38 mouse cellular contexts compared by ENCODE assay signal in the genomic region with DNA sequence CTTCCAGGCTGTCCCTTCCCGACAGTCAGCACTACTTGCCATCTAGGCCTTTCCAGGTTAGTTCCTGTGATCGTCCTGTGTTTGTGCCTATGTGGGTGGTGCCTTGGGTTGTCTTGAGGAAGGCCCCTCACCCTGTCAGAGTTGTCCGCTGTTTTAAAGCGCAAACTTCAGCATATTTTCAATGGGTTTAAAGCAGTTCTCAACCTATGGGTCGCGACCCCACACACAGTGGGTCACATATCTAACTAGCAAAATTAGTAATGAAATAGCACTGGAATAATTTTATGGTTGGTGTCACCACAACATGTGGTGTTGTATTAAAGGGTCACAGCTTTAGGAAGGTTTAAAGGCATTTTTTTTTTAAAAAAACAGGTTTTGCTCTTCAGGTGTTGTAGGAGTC. TPM values are rescaled to one million over a fixed set of nuclear protein-coding genes. Genes with fewer than 3 reads are reported as not detected.
"Had no signal": no experiment of that assay in that cellular context is flagged by ENCODE, and none has a peak within 500 bp of the region (broad histone marks: within the 10 kb centered on the region; RNA-seq: fewer than 3 reads in every experiment).

No protein-coding gene starts in this region.

- H3K36me3 ChIP-seq: heart, embryonic 10.5 days; heart, embryonic 12.5 days; hindbrain, embryonic 13.5 days; hindbrain, embryonic 15.5 days; kidney, embryonic 15.5 days; limb, embryonic 13.5 days; limb, embryonic 15.5 days; liver, embryonic 12.5 days had no signal

- H3K9ac ChIP-seq: liver, embryonic 12.5 days; liver, embryonic 14.5 days had no signal

- ATAC-seq: liver, embryonic 12.5 days had no signal

- H3K4me1 ChIP-seq: liver, embryonic 12.5 days had no signal

- DNase-seq: gastrocnemius, postnatal 10 days; gastrocnemius, postnatal 25 days; heart, adult 18-20 months; heart, postnatal 10 days; heart, postnatal 36 days; kidney, adult 11 months; kidney, postnatal 14 days; layer of hippocampus, adult 9-11 months; layer of hippocampus, postnatal 36 days; left cerebral cortex, postnatal 4 days had no signal

- H3K27ac ChIP-seq: gastrocnemius, adult 2 months; hindbrain, embryonic 13.5 days; hindbrain, embryonic 15.5 days; hindbrain, postnatal 0 days; kidney, embryonic 15.5 days; kidney, postnatal 0 days; limb, embryonic 13.5 days; limb, embryonic 15.5 days; liver, embryonic 12.5 days; liver, embryonic 14.5 days had no signal

- H3K9me3 ChIP-seq: heart, embryonic 10.5 days; heart, embryonic 12.5 days; hindbrain, embryonic 13.5 days; hindbrain, embryonic 15.5 days; kidney, embryonic 15.5 days; limb, embryonic 13.5 days; limb, embryonic 15.5 days; liver, embryonic 12.5 days had no signal

RNA-seq across cellular contexts. Expression of a gene that starts 1.1 kb away (rescaled TPM):
- total RNA-seq: gastrocnemius, adult 2 months; gastrocnemius, postnatal 10 days; gastrocnemius, postnatal 25 days; heart, adult 18-20 months; heart, adult 8-10 months; heart, postnatal 10 days; heart, postnatal 36 days; hematopoietic stem cell, adult 5-6 weeks had no signal
- polyA plus RNA-seq: heart, embryonic 10.5 days; heart, embryonic 12.5 days; heart, embryonic 14.5 days; heart, embryonic 16.5 days; hindbrain, embryonic 11.5 days; hindbrain, embryonic 13.5 days; intestine, embryonic 14.5 days; intestine, embryonic 16.5 days; kidney, embryonic 15.5 days; kidney, postnatal 0 days; large intestine, adult 2 months; limb, embryonic 11.5 days; limb, embryonic 13.5 days; limb, embryonic 15.5 days; liver, embryonic 12.5 days; liver, embryonic 14.5 days had no signal

RNA-seq across cellular contexts. Expression of a gene that starts 23.5 kb away (rescaled TPM):
- total RNA-seq: gastrocnemius, adult 2 months; heart, adult 18-20 months; heart, adult 8-10 months; heart, postnatal 10 days; heart, postnatal 36 days; hematopoietic stem cell, adult 5-6 weeks; liver, adult 2 months had no signal
- polyA plus RNA-seq: heart, embryonic 10.5 days; heart, embryonic 14.5 days; intestine, embryonic 14.5 days; intestine, embryonic 16.5 days; kidney, adult 2 months; kidney, embryonic 15.5 days; limb, embryonic 11.5 days; liver, adult 2 months; liver, embryonic 12.5 days; liver, embryonic 14.5 days had no signal

RNA-seq across cellular contexts. Expression of a gene that starts 27.4 kb away (rescaled TPM):
- total RNA-seq: gastrocnemius, adult 2 months; gastrocnemius, postnatal 10 days; gastrocnemius, postnatal 25 days; hematopoietic stem cell, adult 5-6 weeks; hindbrain, postnatal 0 days; layer of hippocampus, adult 18-20 months; layer of hippocampus, postnatal 14 days; layer of hippocampus, postnatal 36 days; left cerebral cortex, adult 18-20 months; left cerebral cortex, adult 8-10 months; left cerebral cortex, postnatal 25 days; liver, adult 2 months had no signal
- polyA plus RNA-seq: hindbrain, embryonic 11.5 days; hindbrain, embryonic 13.5 days; hindbrain, embryonic 15.5 days; hindbrain, postnatal 0 days; intestine, embryonic 14.5 days; intestine, embryonic 16.5 days; kidney, postnatal 0 days; large intestine, adult 2 months; limb, embryonic 11.5 days; limb, embryonic 13.5 days; liver, adult 2 months; liver, embryonic 12.5 days; liver, embryonic 14.5 days had no signal
